Mouse (Mus musculus) megakaryocyte-erythroid progenitor cell, adult 5-6 weeks (primary cell): ENCODE data around the gene Mmachc. TPM values are rescaled to one million over a fixed set of nuclear protein-coding genes. Genes with fewer than 3 reads are reported as not detected.
"Not testable (repeated sequence)": the region's sequence is repeated elsewhere in the genome, so short reads cannot be mapped to it uniquely, and the experiment has no call there.

Experiments used
- ATAC-seq: replicated peaks from 2 replicates; pipeline ENCODE4 v1.8.0; 2016; ENCODE audit warnings: mild to moderate bottlenecking, inconsistent platforms; ENCODE audit not compliant: severe bottlenecking, poor library complexity, low FRiP score, low TSS enrichment
- total RNA-seq, 2 experiments: library from RNA; stranded (forward) in 1 of 2; stranded (reverse) in 1 of 2; fragments of 200-1000, 215-1000 nt in 1 of 2; fragments of >200 nt in 1 of 2; fragmentation: Nextera tagmentation in 1 of 2; gene quantifications; 2 replicates each; pipeline ENCODE4 v1.2.3; 2014 to 2017

Mmachc gene
- total RNA-seq, 2 experiments from 2014 or later, result 26.4 to 30.1 TPM

DNA sequence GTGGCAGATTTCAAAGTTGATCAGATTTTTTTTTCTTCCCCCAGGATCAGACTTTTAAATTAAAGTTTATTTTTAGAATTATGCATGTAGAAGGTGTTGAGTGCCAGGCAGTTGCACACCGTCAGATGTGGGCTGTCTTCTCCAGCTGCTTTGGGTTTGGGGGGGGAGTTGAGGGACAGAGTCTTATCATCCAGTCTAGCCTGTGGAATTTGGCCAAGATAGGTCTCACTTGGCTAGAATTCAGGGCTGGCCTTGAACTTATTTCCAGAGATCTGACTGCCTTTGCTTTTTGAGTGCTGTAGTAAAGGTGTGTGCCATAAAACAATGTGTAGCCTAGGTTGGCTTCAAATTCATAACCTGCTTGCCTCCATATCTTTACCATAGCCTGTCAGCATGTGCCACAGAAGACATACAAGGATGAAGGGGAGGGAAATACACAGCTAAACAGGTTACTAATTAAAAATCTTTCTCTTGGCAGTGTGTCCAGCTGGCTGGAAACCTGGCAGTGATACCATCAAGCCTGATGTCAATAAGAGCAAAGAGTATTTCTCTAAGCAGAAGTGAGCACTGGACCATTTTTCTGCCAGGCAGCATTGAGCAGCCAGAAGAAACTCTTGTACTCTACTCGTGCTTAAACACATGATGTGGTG is 9.4 kb downstream of the Mmachc start:
- peak; percentile 63 for ATAC-seq

GRCm38 (mm10) chr4:116693785-116694184 is 14.4 kb downstream of the Mmachc start:
- ATAC-seq, result no peak

DNA sequence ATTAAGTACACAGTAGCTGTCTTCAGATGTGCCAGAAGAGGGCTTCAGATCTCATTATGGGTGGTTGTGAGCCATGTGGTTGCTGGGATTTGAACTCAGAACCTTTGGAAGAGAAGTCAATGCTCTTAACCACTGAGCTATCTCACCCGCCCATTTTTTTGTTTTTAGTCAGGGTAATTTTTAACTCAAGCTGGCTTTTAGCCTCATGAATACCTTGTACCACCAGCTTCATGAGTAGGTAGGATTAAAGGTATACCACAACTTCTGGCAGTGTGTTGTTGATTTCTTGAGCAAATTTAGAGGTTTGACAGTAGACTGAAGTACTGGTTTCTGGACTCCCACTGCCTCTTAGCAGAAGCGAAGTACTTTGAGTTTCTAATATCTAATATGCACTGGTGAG is 16.1 kb downstream of the Mmachc start:
- ATAC-seq, result no peak

- ATAC-seq, result no peak
Measured at GRCm38 (mm10) chr4:116689309-116689876, 18.8 kb downstream of the Mmachc start.

- no peak for ATAC-seq
Measured at GRCm38 (mm10) chr4:116687041-116687440, 21.2 kb downstream of the Mmachc start.

GRCm38 (mm10) chr4:116685402-116686061 is 22.7 kb downstream of the Mmachc start, which contains the start of gene Prdx1:
Gene Prdx1 (plus strand): TSS chr4:116685544.
- peak; percentile 96 for ATAC-seq

DNA sequence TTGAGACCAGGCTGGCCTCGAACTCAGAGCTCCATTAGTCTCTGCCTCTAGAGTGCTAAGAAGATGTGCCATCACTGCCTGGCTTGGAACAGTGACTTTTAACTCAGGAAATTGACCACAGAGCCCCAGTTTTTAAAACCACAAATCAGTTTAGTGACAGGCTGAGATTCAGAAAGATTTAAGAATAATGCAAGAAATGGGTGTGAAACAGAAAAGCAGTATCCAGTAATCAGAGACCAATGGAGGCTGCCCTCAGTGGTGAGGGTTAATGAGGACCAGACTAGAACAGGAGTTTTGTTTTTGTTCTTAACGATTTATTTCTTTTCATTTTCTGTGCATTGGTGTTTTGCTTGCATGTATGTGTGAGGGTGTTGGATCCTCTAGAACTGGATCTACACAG is 23.5 kb downstream of the Mmachc start:
- no peak for ATAC-seq

GRCm38 (mm10) chr4:116683957-116684356 is 24.2 kb downstream of the Mmachc start:
- no peak for ATAC-seq

GRCm38 (mm10) chr4:116680521-116680920 is 27.7 kb downstream of the Mmachc start:
- ATAC-seq, result not testable (repeated sequence)

GRCm38 (mm10) chr4:116679141-116679540 is 29.1 kb downstream of the Mmachc start:
- ATAC-seq, result no peak

GRCm38 (mm10) chr4:116677808-116678207 is 30.4 kb downstream of the Mmachc start:
- ATAC-seq, result no peak

GRCm38 (mm10) chr4:116676027-116676426 is 32.2 kb downstream of the Mmachc start:
- no peak for ATAC-seq

- not testable (repeated sequence) for ATAC-seq
Measured at GRCm38 (mm10) chr4:116674761-116675160, 33.4 kb downstream of the Mmachc start.

- peak; percentile 91 for ATAC-seq
Measured at GRCm38 (mm10) chr4:116672785-116673184, 35.4 kb downstream of the Mmachc start.

DNA sequence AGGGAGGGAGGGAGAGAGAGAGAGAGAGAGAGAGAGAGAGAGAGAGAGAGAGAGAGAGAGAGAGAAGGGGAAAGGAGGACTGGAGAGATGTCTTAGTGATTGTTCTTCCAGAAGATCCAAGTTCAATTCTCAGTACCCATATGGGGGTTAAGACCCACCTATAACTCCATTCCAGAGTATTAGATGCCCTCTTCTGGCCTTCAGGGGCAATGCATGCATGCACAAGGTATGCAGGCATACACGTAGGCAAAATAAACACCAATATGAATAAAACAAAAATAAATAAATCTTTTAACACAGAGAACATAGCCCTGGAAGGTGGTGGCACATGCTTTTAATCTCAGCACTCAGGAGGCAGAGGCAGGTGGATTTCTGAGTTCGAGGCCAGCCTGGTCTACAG is 38.9 kb downstream of the Mmachc start:
- no peak for ATAC-seq

DNA sequence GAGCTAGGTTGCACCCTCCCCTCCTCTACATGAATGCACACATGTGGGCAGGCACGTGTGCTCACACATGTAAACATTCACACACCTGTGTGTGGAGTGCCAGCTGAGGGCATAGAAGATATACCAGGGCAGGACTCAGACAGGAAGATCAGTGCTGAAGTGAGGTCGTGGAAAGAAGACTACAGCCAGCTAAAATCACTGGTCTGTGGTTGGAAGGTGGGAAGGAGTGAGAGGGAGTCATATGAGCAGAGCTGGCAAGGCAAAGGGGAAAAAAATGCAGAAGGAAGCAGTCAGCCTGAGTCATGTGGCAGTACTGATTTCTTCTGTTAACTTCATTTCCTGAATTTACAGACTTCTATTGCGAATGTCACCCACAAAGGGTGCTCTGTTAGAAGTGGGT is 40.1 kb downstream of the Mmachc start:
- no peak for ATAC-seq

DNA sequence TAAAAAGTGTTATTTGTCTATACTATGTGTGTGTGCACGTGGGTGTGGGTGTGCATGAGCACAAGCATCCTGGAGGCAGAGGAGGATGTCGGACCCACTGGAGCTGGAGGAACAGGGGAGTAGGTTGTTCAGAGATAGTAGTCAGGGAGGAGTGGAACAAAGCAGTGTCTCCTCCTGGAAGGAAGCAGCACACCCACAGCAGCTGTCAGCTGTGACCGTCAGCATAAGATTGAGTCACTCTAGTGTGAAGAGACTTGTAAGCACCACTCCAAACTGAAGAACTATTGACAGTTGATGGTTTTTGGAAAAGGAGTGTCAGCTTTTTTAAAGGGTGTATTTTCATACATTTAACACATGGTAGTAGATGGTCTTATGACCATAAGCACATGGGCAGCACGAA is 41.6 kb downstream of the Mmachc start:
- no peak for ATAC-seq

DNA sequence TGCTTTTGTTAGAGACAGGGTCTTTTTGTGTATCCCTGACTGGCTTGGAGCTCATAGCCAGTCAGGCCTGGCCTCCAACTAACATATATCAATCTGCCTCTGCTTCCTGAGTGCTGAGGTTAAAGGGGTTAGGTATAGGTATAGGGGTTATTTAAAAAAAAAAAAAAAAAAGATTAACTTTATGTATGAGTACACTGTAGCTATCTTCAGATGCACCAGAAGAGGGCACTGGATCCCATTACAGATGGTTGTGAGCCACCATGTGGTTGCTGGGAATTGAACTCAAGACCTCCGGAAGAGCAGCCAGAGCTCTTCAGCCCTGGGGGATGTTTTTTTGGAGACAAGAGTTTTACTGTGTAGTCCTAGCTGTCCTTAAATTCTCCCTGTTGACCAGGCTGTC is 46.2 kb downstream of the Mmachc start:
- ATAC-seq, result no peak

GRCm38 (mm10) chr4:116660829-116661228 is 47.4 kb downstream of the Mmachc start:
- no peak for ATAC-seq

DNA sequence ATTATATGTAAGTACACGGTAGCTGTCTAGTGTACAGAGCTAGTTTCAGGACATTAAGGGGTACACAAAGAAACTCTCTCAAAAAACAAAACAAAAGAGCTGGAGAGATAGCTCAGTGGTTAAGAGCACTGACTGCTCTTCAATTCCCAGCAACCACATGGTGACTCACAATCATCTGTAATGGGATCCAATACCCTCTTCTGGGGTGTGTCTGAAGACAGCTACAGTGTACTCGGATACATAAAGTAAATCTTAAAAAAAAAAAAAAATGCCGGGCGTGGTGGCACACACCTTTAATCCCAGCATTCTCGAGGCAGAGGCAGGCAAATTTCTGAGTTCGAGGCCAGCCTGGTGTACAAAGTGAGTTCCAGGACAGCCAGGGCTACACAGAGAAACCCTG is 48.3 kb downstream of the Mmachc start:
- ATAC-seq, result not testable (repeated sequence)

DNA sequence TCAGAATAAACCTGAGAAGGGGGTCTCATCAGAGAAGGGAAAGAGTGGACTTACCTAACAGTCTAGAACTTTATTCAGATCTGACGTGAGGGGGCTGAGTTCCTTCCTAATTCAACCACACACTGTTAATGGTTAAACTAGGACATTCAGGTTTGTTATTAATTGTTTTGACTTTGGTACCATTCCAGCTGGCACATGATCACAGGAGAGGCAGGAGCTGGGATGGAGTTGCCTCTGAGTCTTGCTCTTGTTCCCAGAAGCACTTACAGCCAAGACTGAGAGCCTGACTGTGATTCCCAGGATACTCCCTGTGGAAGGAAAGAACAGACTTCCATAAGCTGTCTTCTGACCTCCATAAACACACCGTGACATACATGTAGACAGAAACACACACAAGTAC is 48.7 kb downstream of the Mmachc start:
- ATAC-seq, result no peak
